Mouse (Mus musculus): ENCODE measurements around the gene Prpf6. TPM values are rescaled to one million over a fixed set of nuclear protein-coding genes. Genes with fewer than 3 reads are reported as not detected.

Prpf6 gene
- total RNA-seq, 1 experiment, result 67.8 TPM

- Histone ChIP-seq H3K9ac (ENCODE audit: insufficient read depth, low read depth, low read length, poor library complexity, severe bottlenecking) (no peak within 1 kb of the TSS), H3K36me3 (ENCODE audit: control insufficient read depth, insufficient read depth, low read length, poor library complexity, severe bottlenecking) (peaks cover 20% of the 10 kb centered on the region), H3K4me1 (ENCODE audit: control insufficient read depth in 2 of 2, insufficient read depth in 2 of 2, low read length in 2 of 2, poor library complexity in 1 of 2) (peaks cover 2 to 9% of the 10 kb centered on the region in 2 experiments; a peak in 2 of 4 replicates), H3K9me3 (ENCODE audit: control insufficient read depth, insufficient read depth, low read depth, low read length) (no peaks in the 10 kb centered on the region), H3K27ac (ENCODE audit: insufficient read depth, low read depth, low read length, poor library complexity, severe bottlenecking) (no peak within 1 kb of the TSS), H3K4me3 (ENCODE audit: insufficient read depth in 1 of 2, low read depth in 1 of 2, low read length in 2 of 2, poor library complexity in 1 of 2, severe bottlenecking in 1 of 2) (no peak within 1 kb of the TSS)
- DNase-seq (ENCODE audit: low read depth, low spot score), result no peak
- in situ Hi-C loops (cut with MboI; ENCODE audit: low sequenced_read_pairs in 2 of 2, unreplicated experiment in 2 of 2), result no loop called here
- TF ChIP-seq CHD2 (IDR thresholded peaks at IDR 0.05; ENCODE audit: low read depth, low read length), result no peak
- no peak for TF ChIP-seq ZNF384 (IDR thresholded peaks at IDR 0.05; ENCODE audit: low read depth, low read length)
- no peak for TF ChIP-seq ZC3H11A (IDR thresholded peaks at IDR 0.05; ENCODE audit: borderline replicate concordance, low read depth, low read length)
- TF ChIP-seq MAFK (IDR thresholded peaks at IDR 0.05; ENCODE audit: insufficient read depth, low read depth, low read length), result no peak
- no peak for TF ChIP-seq HCFC1 (IDR thresholded peaks at IDR 0.05; ENCODE audit: borderline replicate concordance, insufficient read depth, low read length)
Measured at GRCm38 (mm10) chr2:181656734-181657133, 65.1 kb downstream of the Prpf6 start, which contains the start of gene Gm29797. TSS of gene Gm29797 (plus strand) at chr2:181657034.

- Histone ChIP-seq H3K36me3 (ENCODE audit: control insufficient read depth, insufficient read depth, low read length, poor library complexity, severe bottlenecking) (peaks cover 17% of the 10 kb centered on the region), H3K27ac (ENCODE audit: insufficient read depth, low read depth, low read length, poor library complexity, severe bottlenecking) (no peak overlapping the region)
Measured at GRCm38 (mm10) chr2:181657441-181657840, 65.8 kb downstream of the Prpf6 start.

GRCm38 (mm10) chr2:181658528-181658927 is 66.9 kb downstream of the Prpf6 start:
- in situ Hi-C loops (cut with MboI; ENCODE audit: low sequenced_read_pairs in 2 of 2, unreplicated experiment in 2 of 2), result no loop called here
- TF ChIP-seq HCFC1 (IDR thresholded peaks at IDR 0.05; ENCODE audit: borderline replicate concordance, insufficient read depth, low read length) (no peak), ZNF384 (IDR thresholded peaks at IDR 0.05; ENCODE audit: low read depth, low read length) (no peak), ZC3H11A (IDR thresholded peaks at IDR 0.05; ENCODE audit: borderline replicate concordance, low read depth, low read length) (no peak), MAFK (IDR thresholded peaks at IDR 0.05; ENCODE audit: insufficient read depth, low read depth, low read length) (no peak), CHD2 (IDR thresholded peaks at IDR 0.05; ENCODE audit: low read depth, low read length) (no peak)
- Histone ChIP-seq H3K4me1 (ENCODE audit: control insufficient read depth in 2 of 2, insufficient read depth in 2 of 2, low read length in 2 of 2, poor library complexity in 1 of 2) (peaks cover 2 to 14% of the 10 kb centered on the region in 2 experiments; a peak in 2 of 4 replicates), H3K9ac (ENCODE audit: insufficient read depth, low read depth, low read length, poor library complexity, severe bottlenecking) (no peak overlapping the region), H3K36me3 (ENCODE audit: control insufficient read depth, insufficient read depth, low read length, poor library complexity, severe bottlenecking) (peaks cover 15% of the 10 kb centered on the region; the same call in 1 of the 2 replicates), H3K27ac (ENCODE audit: insufficient read depth, low read depth, low read length, poor library complexity, severe bottlenecking) (no peak overlapping the region), H3K9me3 (ENCODE audit: control insufficient read depth, insufficient read depth, low read depth, low read length) (no peaks in the 10 kb centered on the region), H3K4me3 (ENCODE audit: insufficient read depth in 1 of 2, low read depth in 1 of 2, low read length in 2 of 2, poor library complexity in 1 of 2, severe bottlenecking in 1 of 2) (no peak overlapping the region)
- DNase-seq (ENCODE audit: low read depth, low spot score), result no peak

More at GRCm38 (mm10) chr2:181657441-181657840, 65.8 kb downstream of the Prpf6 start:
- Histone ChIP-seq H3K9ac (ENCODE audit: insufficient read depth, low read depth, low read length, poor library complexity, severe bottlenecking) (no peak overlapping the region), H3K4me1 (ENCODE audit: control insufficient read depth in 2 of 2, insufficient read depth in 2 of 2, low read length in 2 of 2, poor library complexity in 1 of 2) (peaks cover 2 to 9% of the 10 kb centered on the region in 2 experiments; a peak in 2 of 4 replicates), H3K9me3 (ENCODE audit: control insufficient read depth, insufficient read depth, low read depth, low read length) (no peaks in the 10 kb centered on the region), H3K4me3 (ENCODE audit: insufficient read depth in 1 of 2, low read depth in 1 of 2, low read length in 2 of 2, poor library complexity in 1 of 2, severe bottlenecking in 1 of 2) (no peak overlapping the region)
- in situ Hi-C loops (cut with MboI; ENCODE audit: low sequenced_read_pairs in 2 of 2, unreplicated experiment in 2 of 2), result no loop called here
- TF ChIP-seq CHD2 (IDR thresholded peaks at IDR 0.05; ENCODE audit: low read depth, low read length) (no peak), MAFK (IDR thresholded peaks at IDR 0.05; ENCODE audit: insufficient read depth, low read depth, low read length) (no peak), ZNF384 (IDR thresholded peaks at IDR 0.05; ENCODE audit: low read depth, low read length) (no peak), ZC3H11A (IDR thresholded peaks at IDR 0.05; ENCODE audit: borderline replicate concordance, low read depth, low read length) (no peak), HCFC1 (IDR thresholded peaks at IDR 0.05; ENCODE audit: borderline replicate concordance, insufficient read depth, low read length) (no peak)
- no peak for DNase-seq (ENCODE audit: low read depth, low spot score)

GRCm38 (mm10) chr2:181658930-181659555 is 67.4 kb downstream of the Prpf6 start:
- H3K9ac ChIP-seq (ENCODE audit: insufficient read depth, low read depth, low read length, poor library complexity, severe bottlenecking), result no peak overlapping the region
- no peaks in the 10 kb centered on the region for H3K9me3 ChIP-seq (ENCODE audit: control insufficient read depth, insufficient read depth, low read depth, low read length)
- peak; percentile 65 for DNase-seq (ENCODE audit: low read depth, low spot score)
- H3K27ac ChIP-seq (ENCODE audit: insufficient read depth, low read depth, low read length, poor library complexity, severe bottlenecking), result no peak overlapping the region
- peaks cover 10% of the 10 kb centered on the region; the same call in 1 of the 2 replicates for H3K36me3 ChIP-seq (ENCODE audit: control insufficient read depth, insufficient read depth, low read length, poor library complexity, severe bottlenecking)
- peak overlapping the region in 1 of 2 experiments; percentile 41; a peak in 1 of 4 replicates for H3K4me3 ChIP-seq (ENCODE audit: insufficient read depth in 1 of 2, low read depth in 1 of 2, low read length in 2 of 2, poor library complexity in 1 of 2, severe bottlenecking in 1 of 2)
- peaks cover 2 to 17% of the 10 kb centered on the region in 2 experiments; a peak in 3 of 4 replicates for H3K4me1 ChIP-seq (ENCODE audit: control insufficient read depth in 2 of 2, insufficient read depth in 2 of 2, low read length in 2 of 2, poor library complexity in 1 of 2)
- TF ChIP-seq CHD2 (IDR thresholded peaks at IDR 0.05; ENCODE audit: low read depth, low read length), result no peak
- TF ChIP-seq ZC3H11A (IDR thresholded peaks at IDR 0.05; ENCODE audit: borderline replicate concordance, low read depth, low read length), result no peak
- TF ChIP-seq MAFK (IDR thresholded peaks at IDR 0.05; ENCODE audit: insufficient read depth, low read depth, low read length), result no peak
- no peak for TF ChIP-seq HCFC1 (IDR thresholded peaks at IDR 0.05; ENCODE audit: borderline replicate concordance, insufficient read depth, low read length)
- no peak for TF ChIP-seq ZNF384 (IDR thresholded peaks at IDR 0.05; ENCODE audit: low read depth, low read length)
- in situ Hi-C loops (cut with MboI; ENCODE audit: low sequenced_read_pairs in 2 of 2, unreplicated experiment in 2 of 2), result no loop called here
